Mouse (Mus musculus) ES-E14 (cell line): ENCODE measurements around the gene Izumo1r. TPM values are rescaled to one million over a fixed set of nuclear protein-coding genes. Genes with fewer than 3 reads are reported as not detected.

Experiments used
- DNase-seq: peaks from one replicate; pipeline ENCODE4 v3.0.0-alpha.2; 2013; ENCODE audit warnings: low read depth, low spot score
- H3K27ac ChIP-seq: 2 replicates; pipeline ENCODE4 v1.5.1; 2012; ENCODE audit warnings: low read depth, mild to moderate bottlenecking, low read length, moderate library complexity, mixed read lengths; ENCODE audit not compliant: poor library complexity, insufficient read depth, severe bottlenecking
- H3K36me3 ChIP-seq: 2 replicates; pipeline ENCODE4 v1.6.1; 2012; ENCODE audit warnings: mild to moderate bottlenecking, low read length, moderate library complexity, mixed read lengths; ENCODE audit not compliant: control insufficient read depth, poor library complexity, insufficient read depth, severe bottlenecking
- H3K4me1 ChIP-seq, 2 experiments: fragments of 150-350 bp in 1 of 2; sonication (generic) in 1 of 2; 2 replicates each; pipeline ENCODE4 v1.6.1; 2012; ENCODE audit warnings: low read length in 2 of 2, mild to moderate bottlenecking in 1 of 2, mixed read lengths in 1 of 2; ENCODE audit not compliant: control insufficient read depth in 2 of 2, insufficient read depth in 2 of 2, poor library complexity in 1 of 2
- H3K4me3 ChIP-seq, 2 experiments: fragments of 150-350 bp in 1 of 2; sonication (generic) in 1 of 2; 2 replicates each; pipeline ENCODE4 v1.5.1; 2012; ENCODE audit warnings: low read length in 2 of 2, low read depth in 1 of 2, mild to moderate bottlenecking in 1 of 2, mixed read lengths in 1 of 2; ENCODE audit not compliant: insufficient read depth in 1 of 2, poor library complexity in 1 of 2, severe bottlenecking in 1 of 2
- H3K9ac ChIP-seq: 2 replicates; pipeline ENCODE4 v1.6.1; 2012; ENCODE audit warnings: low read depth, mild to moderate bottlenecking, low read length, mixed read lengths; ENCODE audit not compliant: poor library complexity, insufficient read depth, severe bottlenecking
- H3K9me3 ChIP-seq: fragments of 150-350 bp; sonication (generic); 2 replicates; pipeline ENCODE4 v1.6.1; 2012; ENCODE audit warnings: low read depth, mild to moderate bottlenecking, low read length; ENCODE audit not compliant: control insufficient read depth, insufficient read depth
- CHD2 ChIP-seq: IDR thresholded peaks from 2 replicates; pipeline ENCODE4 v1.6.1; 2014; ENCODE audit warnings: mild to moderate bottlenecking, low read depth, low read length, inconsistent platforms
- HCFC1 ChIP-seq: IDR thresholded peaks from 2 replicates; pipeline ENCODE4 v1.6.1; 2012; ENCODE audit warnings: low read length, inconsistent platforms, borderline replicate concordance; ENCODE audit not compliant: insufficient read depth
- MAFK ChIP-seq: IDR thresholded peaks from 2 replicates; pipeline ENCODE4 v1.6.1; 2014; ENCODE audit warnings: mild to moderate bottlenecking, low read depth, low read length, inconsistent platforms; ENCODE audit not compliant: insufficient read depth
- ZC3H11A ChIP-seq: IDR thresholded peaks from 2 replicates; pipeline ENCODE4 v1.6.1; 2012; ENCODE audit warnings: low read depth, mild to moderate bottlenecking, inconsistent platforms, low read length, borderline replicate concordance
- ZNF384 ChIP-seq: IDR thresholded peaks from 2 replicates; pipeline ENCODE4 v1.6.1; 2012; ENCODE audit warnings: low read depth, low read length, inconsistent platforms
- in situ Hi-C, 2 experiments: fragments of 600-800 bp; cut with MboI; formaldehyde crosslinking; loops; one replicate each; pipeline ENCODE4 v1.15.1; 2025; ENCODE audit warnings: low sequenced_read_pairs in 2 of 2, inconsistent platforms in 1 of 2; ENCODE audit not compliant: unreplicated experiment in 2 of 2
- total RNA-seq: library from RNA; depleted of rRNA; stranded (reverse); fragments of 300-350 nt; gene quantifications from 2 replicates; pipeline ENCODE4 v1.2.3, GENCODE M21; 2012; rRNA removed

The Izumo1r gene
- total RNA-seq, 1 experiment, result 0.31 TPM

DNA sequence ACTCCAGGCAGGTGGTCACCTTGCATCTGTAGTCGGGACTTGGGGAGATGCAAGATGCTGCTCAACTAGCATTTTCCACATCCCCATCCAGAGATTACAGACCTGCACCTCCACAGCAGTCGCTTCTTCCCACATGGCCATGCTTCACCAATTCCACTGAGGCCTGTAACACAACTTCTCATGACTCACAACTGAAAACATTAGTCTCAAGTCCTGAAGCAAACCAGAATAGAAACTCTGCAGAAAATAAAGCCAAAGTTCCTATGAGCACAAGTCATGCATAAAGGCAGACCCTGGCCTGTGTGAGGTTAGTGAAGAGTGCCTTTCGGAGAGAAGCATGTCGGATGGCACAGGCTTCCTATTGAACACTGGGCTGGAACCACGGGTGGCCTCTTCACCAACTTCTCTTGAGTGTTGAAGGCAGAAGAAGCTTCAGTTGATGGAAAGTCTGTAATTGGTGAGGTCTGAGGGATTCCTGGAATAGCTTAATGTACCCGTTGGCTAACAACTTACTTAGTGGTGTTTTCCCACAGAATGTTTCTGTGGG lies 60.4 kb downstream of the Izumo1r start:
- peaks cover 0 to 10% of the 10 kb centered on the region in 2 experiments; a peak in 3 of 4 replicates for H3K4me1 ChIP-seq

DNA sequence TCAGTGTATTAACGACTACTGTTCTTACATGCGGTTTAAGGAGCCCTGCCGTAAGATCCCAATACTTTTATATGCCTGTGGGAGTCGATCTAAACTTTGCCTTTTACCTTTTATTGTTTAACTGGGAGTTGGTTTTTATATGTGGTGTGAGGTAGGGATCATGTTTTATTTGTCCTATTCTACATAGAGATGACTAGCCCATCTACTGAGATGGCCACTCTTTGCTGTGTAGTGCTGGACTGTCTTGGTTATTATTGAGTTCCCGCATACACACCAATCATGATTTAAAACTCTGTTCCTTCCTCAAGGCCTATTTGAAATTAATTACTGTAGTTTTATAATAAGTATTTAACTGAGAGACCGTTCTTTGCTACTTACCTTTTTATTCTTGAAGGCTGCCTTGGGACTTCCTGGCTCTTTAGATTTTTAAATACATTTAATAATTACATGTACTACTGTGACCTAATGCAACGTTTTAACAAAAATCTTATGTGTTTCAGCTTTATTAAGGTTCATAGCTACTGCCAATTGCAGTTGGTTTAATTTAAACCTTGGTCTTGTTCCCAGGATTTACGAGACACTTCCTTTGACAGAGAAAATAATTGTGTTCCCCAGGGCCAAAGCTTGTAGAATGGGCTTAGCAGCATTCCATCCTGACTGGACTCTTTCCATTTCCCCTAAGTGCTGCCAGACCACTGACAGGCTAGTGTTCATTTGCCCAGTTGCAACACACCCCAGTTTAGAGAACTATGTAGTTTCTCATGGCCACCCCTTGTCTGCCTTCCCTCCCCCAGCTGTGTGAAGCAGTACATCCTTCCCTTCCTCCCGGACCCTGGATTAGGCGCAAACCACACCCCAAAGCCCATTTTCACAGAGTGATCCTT lies 61.6 kb downstream of the Izumo1r start:
- Histone ChIP-seq H3K27ac (no peak overlapping the region), H3K9me3 (no peaks in the 10 kb centered on the region), H3K9ac (no peak overlapping the region), H3K4me3 (no peak overlapping the region), H3K4me1 (peaks cover 0 to 9% of the 10 kb centered on the region in 2 experiments; a peak in 3 of 4 replicates), H3K36me3 (no peaks in the 10 kb centered on the region)
- no peak for DNase-seq
- no peak for TF ChIP-seq MAFK
- TF ChIP-seq ZNF384, result no peak
- TF ChIP-seq CHD2, result no peak
- no peak for TF ChIP-seq HCFC1
- no peak for TF ChIP-seq ZC3H11A
- in situ Hi-C loops, result no loop called here

More for the DNA sequence above, 60.4 kb downstream of the Izumo1r start:
- H3K4me3 ChIP-seq, result no peak overlapping the region
- H3K27ac ChIP-seq, result no peak overlapping the region
- H3K9me3 ChIP-seq, result no peaks in the 10 kb centered on the region
- in situ Hi-C loops, result no loop called here
- no peak for TF ChIP-seq ZC3H11A
- no peak for TF ChIP-seq HCFC1
- no peak for TF ChIP-seq ZNF384
- TF ChIP-seq MAFK, result no peak
- no peak for TF ChIP-seq CHD2
- no peak for DNase-seq
- no peak overlapping the region for H3K9ac ChIP-seq
- no peaks in the 10 kb centered on the region for H3K36me3 ChIP-seq

- Histone ChIP-seq H3K36me3 (peaks cover 5% of the 10 kb centered on the region), H3K4me3 (no peak overlapping the region), H3K4me1 (peaks cover 0 to 5% of the 10 kb centered on the region in 2 experiments; a peak in 2 of 4 replicates), H3K27ac (no peak overlapping the region), H3K9ac (no peak overlapping the region), H3K9me3 (no peaks in the 10 kb centered on the region)
- in situ Hi-C loops, result no loop called here
- TF ChIP-seq CHD2 (no peak), ZNF384 (no peak), HCFC1 (no peak)
- no peak for DNase-seq
These were observed 63.8 kb downstream of the Izumo1r start for GRCm38 (mm10) chr9:14839970-14840369.

GRCm38 (mm10) chr9:14839527-14839926 lies 64.2 kb downstream of the Izumo1r start:
- DNase-seq, result no peak
- Histone ChIP-seq H3K27ac (no peak overlapping the region), H3K4me3 (no peak overlapping the region), H3K9me3 (no peaks in the 10 kb centered on the region), H3K9ac (no peak overlapping the region), H3K36me3 (peaks cover 8% of the 10 kb centered on the region), H3K4me1 (peaks cover 0 to 5% of the 10 kb centered on the region in 2 experiments; a peak in 2 of 4 replicates)
- in situ Hi-C loops, result no loop called here
- TF ChIP-seq MAFK (no peak), ZNF384 (no peak), CHD2 (no peak), HCFC1 (no peak), ZC3H11A (no peak)

Other genes starting within 250 kb of the Izumo1r start
- gene Piwil4, start 163.2 kb downstream of the Izumo1r start, total RNA-seq, result 2.7 and 4.8 TPM in 2 replicates
- 1.3 and 1.4 TPM in 2 replicates for gene Fut4, start 151.6 kb downstream of the Izumo1r start, total RNA-seq
- not detected in 2 replicates for gene 1700012B09Rik, start 132.9 kb downstream of the Izumo1r start, total RNA-seq
- gene Mre11a, start 119.3 kb downstream of the Izumo1r start, total RNA-seq, result 34.9 and 46.0 TPM in 2 replicates
- gene Ankrd49, start 119.1 kb downstream of the Izumo1r start, total RNA-seq, result 44.4 and 48.7 TPM in 2 replicates
- 0.49 and 0.63 TPM in 2 replicates for gene Gpr83, start 43.7 kb downstream of the Izumo1r start, total RNA-seq
- 25.0 and 37.6 TPM in 2 replicates for gene Panx1, start 141.5 kb upstream of the Izumo1r start, total RNA-seq
- 0.05 and 0.09 TPM in 2 replicates for gene Hephl1, start 208.2 kb upstream of the Izumo1r start, total RNA-seq